Mouse (Mus musculus): Measurements from ENCODE around the gene Hist1h3d. TPM values are rescaled to one million over a fixed set of nuclear protein-coding genes. Genes with fewer than 3 reads are reported as not detected.
"Not testable (repeated sequence)": the region's sequence is repeated elsewhere in the genome, so short reads cannot be mapped to it uniquely, and the experiment has no call there.

The Hist1h3d gene
- total and polyA plus RNA-seq, 3 experiments, result 0.94 to 182 (median 13.5) TPM

- TF ChIP-seq MEF2A (IDR thresholded peaks at IDR 0.05; ENCODE audit: borderline replicate concordance, low read depth, low read length) (no peak), PAX5 (IDR thresholded peaks at IDR 0.05; ENCODE audit: low read length) (no peak), TCF12 (IDR thresholded peaks at IDR 0.05; ENCODE audit: low read depth, low read length) (no peak), POLR2AphosphoS2 (IDR thresholded peaks at IDR 0.05; ENCODE audit: low read depth, low read length) (no peak), CHD1 (IDR thresholded peaks at IDR 0.05; ENCODE audit: low read depth, low read length) (no peak), RCOR1 (conservative IDR thresholded peaks at IDR 0.05; ENCODE audit: low read depth, low read length) (no peak), USF2 (conservative IDR thresholded peaks at IDR 0.05; ENCODE audit: low read depth, low read length) (no peak)
- Histone ChIP-seq H3K4me3 (replicated peaks in 1 of 3; ENCODE audit: low read depth in 2 of 3, low read length in 2 of 3, poor library complexity in 1 of 3) (peak overlapping the region in 2 of 3 experiments; percentile 18 to 25), H3K9me3 (replicated peaks; ENCODE audit: low read length) (no peaks in the 10 kb centered on the region), H3K27ac (ENCODE audit: insufficient read depth, low read depth) (peak overlapping the region; percentile 56), H3K79me2 (replicated peaks; ENCODE audit: control insufficient read depth, extremely low read depth, insufficient read depth, poor library complexity, severe bottlenecking) (no peaks in the 10 kb centered on the region), H3K36me3 (replicated peaks in 1 of 2; ENCODE audit: control insufficient read depth in 1 of 2, insufficient read depth in 1 of 2, low read length in 1 of 2) (no peaks in the 10 kb centered on the region), H3K4me1 (ENCODE audit: control insufficient read depth in 1 of 2, insufficient read depth in 2 of 2) (peaks cover 7 to 48% of the 10 kb centered on the region in 2 experiments; a peak in 3 of 4 replicates), H3K4me2 (ENCODE audit: insufficient read depth, low read depth, poor library complexity, severe bottlenecking) (peak overlapping the region; percentile 46), H3K27me3 (replicated peaks) (no peaks in the 10 kb centered on the region), H3K9ac (ENCODE audit: insufficient read depth, low read depth) (peak overlapping the region; percentile 48)
- dilution Hi-C loops (cut with MboI; ENCODE audit: extremely low pct_ligation_motif_present, extremely low pct_unique_long_range_greater_than_20kb, low sequenced_read_pairs), result no loop called here
- in situ Hi-C loops (cut with MboI; ENCODE audit: low pct_ligation_motif_present, low pct_unique_long_range_greater_than_20kb, low sequenced_read_pairs), result no loop called here
- DNase-seq (ENCODE audit: extremely low read depth), result no peak
Observed at GRCm38 (mm10) chr13:23538249-23538648, 37.3 kb upstream of the Hist1h3d start.

- H3K9me3 ChIP-seq (replicated peaks; ENCODE audit: low read length); H3K4me2 ChIP-seq (ENCODE audit: insufficient read depth, low read depth, poor library complexity, severe bottlenecking); H3K27me3 ChIP-seq (replicated peaks); H3K27ac ChIP-seq (ENCODE audit: insufficient read depth, low read depth); H3K36me3 ChIP-seq (replicated peaks in 1 of 2; ENCODE audit: control insufficient read depth in 1 of 2, insufficient read depth in 1 of 2, low read length in 1 of 2); dilution Hi-C loops (cut with MboI; ENCODE audit: extremely low pct_ligation_motif_present, extremely low pct_unique_long_range_greater_than_20kb, low sequenced_read_pairs); DNase-seq (ENCODE audit: extremely low read depth); H3K79me2 ChIP-seq (replicated peaks; ENCODE audit: control insufficient read depth, extremely low read depth, insufficient read depth, poor library complexity, severe bottlenecking); H3K4me3 ChIP-seq (replicated peaks in 1 of 3; ENCODE audit: low read depth in 2 of 3, low read length in 2 of 3, poor library complexity in 1 of 3); in situ Hi-C loops (cut with MboI; ENCODE audit: low pct_ligation_motif_present, low pct_unique_long_range_greater_than_20kb, low sequenced_read_pairs): not testable (repeated sequence)
- TF ChIP-seq TBP (conservative IDR thresholded peaks at IDR 0.05; ENCODE audit: low read depth, low read length), result peak; percentile 84
- Histone ChIP-seq H3K9ac (ENCODE audit: insufficient read depth, low read depth) (peak overlapping the region; percentile 26; the same call in 1 of the 2 replicates), H3K4me1 (ENCODE audit: control insufficient read depth in 1 of 2, insufficient read depth in 2 of 2) (peaks cover 7 to 48% of the 10 kb centered on the region in 2 experiments; a peak in 3 of 4 replicates)
Observed at GRCm38 (mm10) chr13:23539821-23540220, 35.7 kb upstream of the Hist1h3d start.

DNA sequence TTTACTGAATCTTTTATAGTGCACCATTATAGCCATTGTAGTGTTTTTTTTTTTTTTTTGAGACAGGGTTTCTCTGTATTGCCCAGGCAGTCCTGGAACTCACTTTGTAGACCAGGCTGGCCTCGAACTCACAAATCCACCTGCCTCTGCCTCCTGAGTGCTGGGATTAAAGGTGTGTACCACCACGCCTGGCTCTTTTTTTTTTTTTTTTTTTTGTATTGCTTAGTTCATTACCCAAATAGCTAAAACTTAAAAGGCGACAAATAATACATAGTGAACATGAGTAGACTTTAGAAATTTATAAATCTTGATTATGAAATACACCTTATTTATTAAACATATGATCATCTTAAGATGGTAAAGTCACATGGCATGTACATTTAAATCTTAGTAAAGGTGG, 34.1 kb upstream of the Hist1h3d start:
- Histone ChIP-seq H3K9me3 (replicated peaks; ENCODE audit: low read length) (no peaks in the 10 kb centered on the region), H3K9ac (ENCODE audit: insufficient read depth, low read depth) (peak overlapping the region; percentile 97; the same call in 1 of the 2 replicates), H3K36me3 (replicated peaks in 1 of 2; ENCODE audit: control insufficient read depth in 1 of 2, insufficient read depth in 1 of 2, low read length in 1 of 2) (no peaks in the 10 kb centered on the region), H3K27me3 (replicated peaks) (no peaks in the 10 kb centered on the region), H3K4me2 (ENCODE audit: insufficient read depth, low read depth, poor library complexity, severe bottlenecking) (peak overlapping the region; percentile 56; the same call in 1 of the 2 replicates), H3K27ac (ENCODE audit: insufficient read depth, low read depth) (no peak overlapping the region), H3K4me1 (ENCODE audit: control insufficient read depth in 1 of 2, insufficient read depth in 2 of 2) (peaks cover 7 to 44% of the 10 kb centered on the region in 2 experiments; a peak in 3 of 4 replicates), H3K4me3 (replicated peaks in 1 of 3; ENCODE audit: low read depth in 2 of 3, low read length in 2 of 3, poor library complexity in 1 of 3) (no peak overlapping the region), H3K79me2 (replicated peaks; ENCODE audit: control insufficient read depth, extremely low read depth, insufficient read depth, poor library complexity, severe bottlenecking) (no peaks in the 10 kb centered on the region)
- TF ChIP-seq ZNF384 (IDR thresholded peaks at IDR 0.05; ENCODE audit: low read depth, low read length), result peak; percentile 78
- no peak for TF ChIP-seq TCF12 (IDR thresholded peaks at IDR 0.05; ENCODE audit: low read depth, low read length)
- DNase-seq (ENCODE audit: extremely low read depth), result no peak
- in situ Hi-C loops (cut with MboI; ENCODE audit: low pct_ligation_motif_present, low pct_unique_long_range_greater_than_20kb, low sequenced_read_pairs) (no loop called here), dilution Hi-C loops (cut with MboI; ENCODE audit: extremely low pct_ligation_motif_present, extremely low pct_unique_long_range_greater_than_20kb, low sequenced_read_pairs) (no loop called here)

Data from CH12.LX (cell line).